ENCODE assay signal across 8 mouse cellular contexts in the genomic region with DNA sequence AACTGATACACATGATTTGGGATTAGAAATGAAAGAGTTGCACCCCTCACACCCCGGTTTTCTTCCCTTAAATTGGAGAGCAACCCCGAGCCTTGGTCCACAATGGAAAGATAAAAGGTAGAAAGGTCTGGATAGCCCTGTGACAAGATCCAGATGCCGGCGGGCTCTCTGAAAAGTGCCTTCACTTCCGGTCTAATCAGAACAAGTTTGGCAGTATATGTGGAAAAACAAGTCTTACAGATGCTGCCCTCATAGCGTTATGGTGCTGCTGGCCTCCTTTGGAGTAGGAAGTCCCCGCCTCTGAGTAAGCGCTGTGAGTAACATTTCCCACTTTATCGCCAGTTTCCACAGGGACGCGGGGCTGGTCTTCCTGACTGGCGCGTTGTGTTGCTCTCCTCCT. TPM values are rescaled to one million over a fixed set of nuclear protein-coding genes. Genes with fewer than 3 reads are reported as not detected.
DNase-seq lines count a peak whose midpoint lies in the region; ATAC-seq and TF ChIP-seq lines count a peak whose summit lies in the region.

No protein-coding gene starts in this region.

- peaks cover 1% of the 10 kb centered on the region; the same call in 1 of the 2 replicates for H3K79me2 ChIP-seq in MEL (ENCODE audit: control insufficient read depth, insufficient read depth, low read length, poor library complexity)

- peak; percentile 29 to 32 for DNase-seq in adrenal gland, adult 18-20 months (ENCODE audit: low spot score in 2 of 2)
- no peak for DNase-seq in adrenal gland, adult 8-10 months
- DNase-seq in MEL (ENCODE audit: low read depth, low spot score), result peak; percentile 54
- no peak for DNase-seq in forebrain, embryonic 11.5 days (ENCODE audit: low spot score)
- no peak for DNase-seq in liver, embryonic 14.5 days (ENCODE audit: low read depth in 3 of 3, low spot score in 3 of 3)
- DNase-seq in layer of hippocampus, adult 11-12 months (ENCODE audit: low spot score), result no peak

- no peak for TF ChIP-seq POLR2A in MEL (IDR thresholded peaks at IDR 0.05; ENCODE audit: control insufficient read depth in 1 of 2, insufficient read depth in 1 of 2, low read depth in 1 of 2, low read length in 2 of 2, poor library complexity in 1 of 2)

- TF ChIP-seq RAD21 in MEL (IDR thresholded peaks at IDR 0.05; ENCODE audit: low read depth, low read length), result no peak

- 10% methylated on average over 13 of the region's 13 CpGs for WGBS in forebrain, embryonic 11.5 days
- WGBS in hindbrain, embryonic 15.5 days, result 13% methylated on average over 13 of the region's 13 CpGs
- WGBS in liver, embryonic 14.5 days (ENCODE audit: insufficient replicate concordance), result 3% methylated on average over 13 of the region's 13 CpGs
- WGBS in neural tube, embryonic 15.5 days, result 7% methylated on average over 13 of the region's 13 CpGs

- peak overlapping the region; percentile 81 for H3K9ac ChIP-seq in MEL (ENCODE audit: control insufficient read depth, low read depth, low read length, poor library complexity, severe bottlenecking)
- peak overlapping the region; percentile 92 for H3K9ac ChIP-seq in forebrain, embryonic 11.5 days (ENCODE audit: low read length)
- H3K9ac ChIP-seq in hindbrain, embryonic 15.5 days, result no peak overlapping the region
- no peak overlapping the region for H3K9ac ChIP-seq in liver, embryonic 14.5 days (replicated peaks)
- H3K9ac ChIP-seq in neural tube, embryonic 15.5 days (replicated peaks), result no peak overlapping the region

- no peaks in the 10 kb centered on the region for H3K36me3 ChIP-seq in MEL (ENCODE audit: control insufficient read depth in 1 of 2, insufficient read depth in 2 of 2, low read length in 2 of 2)
- H3K36me3 ChIP-seq in forebrain, embryonic 11.5 days (ENCODE audit: control insufficient read depth, insufficient read depth, low read length), result no peaks in the 10 kb centered on the region
- no peaks in the 10 kb centered on the region for H3K36me3 ChIP-seq in hindbrain, embryonic 15.5 days
- no peaks in the 10 kb centered on the region for H3K36me3 ChIP-seq in liver, embryonic 14.5 days (replicated peaks; ENCODE audit: control insufficient read depth, insufficient read depth, low read depth)
- H3K36me3 ChIP-seq in neural tube, embryonic 15.5 days, result no peaks in the 10 kb centered on the region

- peak overlapping the region; percentile 71 for H3K4me2 ChIP-seq in forebrain, embryonic 11.5 days (ENCODE audit: low read depth, low read length, severe bottlenecking)
- peak overlapping the region; percentile 81 for H3K4me2 ChIP-seq in hindbrain, embryonic 15.5 days
- H3K4me2 ChIP-seq in liver, embryonic 14.5 days (ENCODE audit: low read depth), result peak overlapping the region; percentile 73
- H3K4me2 ChIP-seq in neural tube, embryonic 15.5 days, result peak overlapping the region; percentile 80

- peaks cover 0 to 4% of the 10 kb centered on the region in 2 experiments; a peak in 2 of 4 replicates for H3K4me1 ChIP-seq in MEL (ENCODE audit: control insufficient read depth in 1 of 2, insufficient read depth in 2 of 2, low read length in 2 of 2)
- H3K4me1 ChIP-seq in forebrain, embryonic 11.5 days (replicated peaks; ENCODE audit: control insufficient read depth, insufficient read depth, low read length), result peaks cover 5% of the 10 kb centered on the region
- H3K4me1 ChIP-seq in hindbrain, embryonic 15.5 days (replicated peaks), result peaks cover 21% of the 10 kb centered on the region
- 0 out of 4 replicates have a peak, but pooled peaks cover 0 to 7% of the 10 kb centered on the region in 2 experiments for H3K4me1 ChIP-seq in liver, embryonic 14.5 days (replicated peaks; ENCODE audit: control insufficient read depth in 2 of 2, insufficient read depth in 2 of 2, low read length in 1 of 2)
- H3K4me1 ChIP-seq in neural tube, embryonic 15.5 days, result peaks cover 29% of the 10 kb centered on the region

- TF ChIP-seq EP300 in MEL (IDR thresholded peaks at IDR 0.05; ENCODE audit: low read depth in 1 of 2, low read length in 2 of 2), result no peak
- TF ChIP-seq EP300 in liver, embryonic 14.5 days (IDR thresholded peaks at IDR 0.05; ENCODE audit: low read depth), result no peak

- no peak for ATAC-seq in forebrain, embryonic 11.5 days (replicated peaks; ENCODE audit: low FRiP score)
- no peak for ATAC-seq in hindbrain, embryonic 15.5 days (ENCODE audit: low FRiP score, low read depth)
- no peak for ATAC-seq in liver, embryonic 14.5 days (ENCODE audit: insufficient read depth)
- no peak for ATAC-seq in neural tube, embryonic 15.5 days (ENCODE audit: low FRiP score)

- H3K4me3 ChIP-seq in MEL (ENCODE audit: control insufficient read depth in 1 of 2, insufficient read depth in 1 of 2, low read depth in 2 of 2, low read length in 2 of 2), result peak overlapping the region; percentile 78 to 81
- H3K4me3 ChIP-seq in forebrain, embryonic 11.5 days (ENCODE audit: low read depth, low read length), result peak overlapping the region; percentile 81
- peak overlapping the region; percentile 87 for H3K4me3 ChIP-seq in hindbrain, embryonic 15.5 days
- H3K4me3 ChIP-seq in liver, embryonic 14.5 days (ENCODE audit: insufficient read depth in 1 of 2, low read depth in 2 of 2, low read length in 2 of 2), result peak overlapping the region; percentile 66 to 81; a peak in 3 of 4 replicates
- peak overlapping the region; percentile 82 for H3K4me3 ChIP-seq in neural tube, embryonic 15.5 days (replicated peaks)

- no peaks in the 10 kb centered on the region for H3K9me3 ChIP-seq in MEL (replicated peaks; ENCODE audit: insufficient read depth, low read length)
- no peaks in the 10 kb centered on the region for H3K9me3 ChIP-seq in forebrain, embryonic 11.5 days (ENCODE audit: control insufficient read depth, low read length)
- no peaks in the 10 kb centered on the region for H3K9me3 ChIP-seq in hindbrain, embryonic 15.5 days
- H3K9me3 ChIP-seq in liver, embryonic 14.5 days (ENCODE audit: control insufficient read depth, low read length), result no peaks in the 10 kb centered on the region
- H3K9me3 ChIP-seq in neural tube, embryonic 15.5 days (replicated peaks), result no peaks in the 10 kb centered on the region

- no peaks in the 10 kb centered on the region; a peak in 1 of 4 replicates for H3K27me3 ChIP-seq in MEL (ENCODE audit: control insufficient read depth in 1 of 2, insufficient read depth in 2 of 2, low read length in 2 of 2)
- H3K27me3 ChIP-seq in forebrain, embryonic 11.5 days (ENCODE audit: control insufficient read depth, insufficient read depth, low read length), result no peaks in the 10 kb centered on the region
- H3K27me3 ChIP-seq in hindbrain, embryonic 15.5 days, result no peaks in the 10 kb centered on the region
- H3K27me3 ChIP-seq in liver, embryonic 14.5 days (ENCODE audit: control insufficient read depth, insufficient read depth, low read length), result peaks cover 29% of the 10 kb centered on the region
- H3K27me3 ChIP-seq in neural tube, embryonic 15.5 days (replicated peaks), result no peaks in the 10 kb centered on the region

- no peak overlapping the region for H3K27ac ChIP-seq in MEL (ENCODE audit: control insufficient read depth, low read depth, low read length)
- H3K27ac ChIP-seq in forebrain, embryonic 11.5 days (ENCODE audit: low read depth, low read length), result no peak overlapping the region
- H3K27ac ChIP-seq in hindbrain, embryonic 15.5 days (replicated peaks), result no peak overlapping the region
- H3K27ac ChIP-seq in liver, embryonic 14.5 days, result no peak overlapping the region
- no peak overlapping the region for H3K27ac ChIP-seq in neural tube, embryonic 15.5 days (replicated peaks)

- TF ChIP-seq CTCF in MEL (IDR thresholded peaks at IDR 0.05 in 2 of 3, conservative IDR thresholded peaks at IDR 0.05 in 1 of 3; ENCODE audit: control insufficient read depth in 1 of 3, insufficient read depth in 1 of 3, low read depth in 2 of 3, low read length in 3 of 3, poor library complexity in 1 of 3, severe bottlenecking in 1 of 3), result no peak
- no peak for TF ChIP-seq CTCF in liver, embryonic 14.5 days (IDR thresholded peaks at IDR 0.05; ENCODE audit: low read depth)

TF ChIP-seq in MEL, 35 proteins besides CTCF, POLR2A, EP300 and RAD21:
- TF ChIP-seq SIN3A (IDR thresholded peaks at IDR 0.05; ENCODE audit: low read length) (0 out of 2 replicates have a peak, but pooled peaks have one; percentile 18), KAT2A (conservative IDR thresholded peaks at IDR 0.05; ENCODE audit: low read depth, low read length) (no peak)
TF ChIP-seq in MEL: peak in this region for 1.

RNA-seq across cellular contexts. Expression of a gene that starts 49.9 kb away (rescaled TPM):
- total RNA-seq in adrenal gland, adult 18-20 months (2021), result 10 to 100 TPM in 1 of 2 experiments, 1 to 10 TPM in 1; 6.3 to 10.5 TPM
- total RNA-seq in adrenal gland, adult 8-10 months (2022), result 10 to 100 TPM in 2 of 4 experiments, 1 to 10 TPM in 2; 7.2 to 14.6 (median 10.7) TPM
- total RNA-seq in MEL (2012; rRNA removed), result 3.0 and 3.6 TPM in 2 replicates
- 1 to 10 TPM in 1 of 2 experiments, not detected in 1; 8.3 TPM for polyA plus RNA-seq in MEL (2012; ENCODE audit: insufficient read depth in 1 of 2, insufficient read length in 2 of 2, low read depth in 1 of 2, low replicate concordance in 2 of 2, missing spikeins in 1 of 2)
- polyA plus RNA-seq in forebrain, embryonic 11.5 days (2014; fragmentation: Nextera tagmentation; extraction: Ambion mirVana), result 32.1 and 36.9 TPM in 2 replicates
- 12.9 and 13.9 TPM in 2 replicates for polyA plus RNA-seq in hindbrain, embryonic 15.5 days (2015; fragmentation: Nextera tagmentation; extraction: Ambion mirVana)
- 2.2 and 2.9 TPM in 2 replicates for polyA plus RNA-seq in liver, embryonic 14.5 days (2012; rRNA removed)
- polyA plus RNA-seq in liver, embryonic 14.5 days (2014; fragmentation: Nextera tagmentation; extraction: Ambion mirVana), result 3.2 and 4.0 TPM in 2 replicates
- 10.1 and 15.3 TPM in 2 replicates for polyA plus RNA-seq in neural tube, embryonic 15.5 days (2015; fragmentation: Nextera tagmentation; extraction: Ambion mirVana)

Comparison
In these comparisons a context has a peak if more than half of its experiments do, and no peak if none do; other contexts are left out.
1. DNase-seq: peak in adrenal gland, adult 18-20 months (2 of 2) and MEL (single experiment); none in adrenal gland, adult 8-10 months (single experiment), forebrain, embryonic 11.5 days (single experiment), liver, embryonic 14.5 days (0 of 3) and layer of hippocampus, adult 11-12 months (single experiment).
2. H3K9ac ChIP-seq: peak in MEL (single experiment) and forebrain, embryonic 11.5 days (single experiment); none in hindbrain, embryonic 15.5 days (single experiment), liver, embryonic 14.5 days (single experiment) and neural tube, embryonic 15.5 days (single experiment).
3. Peak in every context shown above with its lines, with median percentiles within 50 percentile points of each other: H3K4me3 ChIP-seq and H3K4me2 ChIP-seq.